Mouse (Mus musculus): Measurements from ENCODE around the gene Zfp872.

DNA sequence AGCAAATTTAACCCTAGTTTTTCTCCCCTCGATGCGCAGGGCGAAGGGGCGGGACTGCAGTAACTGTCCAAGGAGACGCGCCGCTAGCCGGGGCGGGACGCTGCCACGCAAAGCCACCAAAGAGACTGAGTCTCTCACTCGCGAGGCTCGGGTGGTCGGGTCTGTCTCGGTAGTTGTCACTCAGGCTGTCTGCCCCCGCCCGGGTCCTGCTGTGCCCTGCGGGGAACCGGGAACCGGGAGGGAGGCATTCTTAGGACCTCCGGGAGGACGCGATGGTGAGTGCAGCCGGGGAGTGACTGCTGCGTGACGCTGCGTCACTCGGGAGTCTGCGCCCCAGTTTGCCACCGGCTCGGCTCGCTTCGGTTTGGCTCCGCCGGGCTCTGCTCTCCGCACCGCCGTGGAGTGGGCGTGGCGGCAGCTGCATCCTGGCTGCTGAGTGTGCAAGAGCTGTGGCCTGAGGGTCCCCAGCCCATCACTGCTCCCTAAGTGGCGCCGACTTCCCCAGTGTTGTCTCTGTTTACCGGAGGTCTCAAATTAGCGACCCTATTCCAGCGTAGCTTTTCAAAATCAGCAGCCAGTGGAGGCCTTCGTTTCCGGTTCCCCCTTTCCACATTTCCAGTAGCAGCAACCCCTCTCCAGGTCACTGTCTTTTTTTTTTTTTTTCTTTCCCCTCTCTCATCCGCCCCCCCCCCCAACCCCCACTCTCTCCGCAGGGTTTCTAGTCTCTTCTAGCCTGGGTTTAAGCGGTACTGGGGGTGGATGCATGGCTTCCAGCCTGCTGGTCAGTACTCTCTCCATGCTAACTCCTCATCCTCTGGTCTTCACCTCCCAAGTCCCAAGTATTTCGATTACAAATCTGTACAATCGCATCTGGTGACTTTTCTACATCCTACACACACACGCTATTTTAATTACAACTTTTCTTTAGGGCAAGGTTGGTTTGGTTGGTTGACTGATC is 22.9 kb upstream of the Zfp872 start:
- TF ChIP-seq CTCF (IDR thresholded peaks at IDR 0.05): no peak
- TF ChIP-seq POLR2A (IDR thresholded peaks at IDR 0.05; ENCODE audit: insufficient read depth, low read depth, low read length): no peak
- no peak for TF ChIP-seq EP300 (IDR thresholded peaks at IDR 0.05; ENCODE audit: insufficient read depth, low read depth, low read length)
